Mouse (Mus musculus): ENCODE results near the gene Ctf1. TPM values are rescaled to one million over a fixed set of nuclear protein-coding genes. Genes with fewer than 3 reads are reported as not detected.

Ctf1 gene
- polyA plus RNA-seq (2012; rRNA removed; ENCODE audit: low replicate concordance), result 27.0 and 30.5 TPM in 2 replicates

DNA sequence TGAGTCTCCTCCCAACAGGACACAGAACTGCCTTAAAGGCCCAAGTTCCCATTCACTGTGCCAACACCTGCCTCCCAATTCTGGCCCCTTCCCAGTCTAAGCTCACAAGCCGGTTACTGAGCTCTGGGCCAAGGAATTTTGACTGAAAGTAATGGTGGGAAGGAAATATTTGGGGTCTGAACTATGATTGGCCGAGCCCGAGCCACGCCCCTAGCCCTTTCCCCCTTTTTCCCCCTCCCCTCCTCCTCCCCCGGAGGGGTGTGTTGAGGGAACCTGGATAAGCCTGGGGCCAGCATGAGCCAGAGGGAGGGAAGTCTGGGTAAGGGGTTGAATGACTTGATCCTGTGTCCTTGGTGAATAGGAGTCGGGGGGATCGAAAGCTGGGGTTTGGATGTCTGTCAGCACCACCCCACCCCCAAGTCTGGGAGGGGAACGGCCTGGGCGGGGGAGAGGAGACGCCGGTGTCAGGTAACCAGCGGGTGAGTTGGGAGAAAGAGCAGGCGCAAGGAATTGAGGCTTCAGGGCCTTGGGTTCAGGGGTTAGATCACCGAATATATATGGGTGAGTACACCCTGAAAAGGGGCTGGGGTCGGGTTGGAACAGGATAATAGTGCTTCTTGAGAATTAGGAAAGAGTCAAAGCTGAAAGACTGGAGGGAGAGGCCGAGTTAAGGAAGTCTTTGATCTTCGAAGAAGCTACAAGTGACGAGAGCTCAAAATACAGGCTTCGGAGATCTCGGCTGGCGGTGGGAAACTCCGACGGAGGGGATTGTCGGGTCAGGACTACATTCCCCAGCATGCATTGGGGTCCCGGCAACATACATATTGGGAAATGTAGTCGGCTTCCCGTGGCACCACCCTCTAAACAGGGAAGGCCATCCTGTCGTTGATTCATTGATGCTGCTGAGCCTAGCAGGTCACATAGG, at the start of gene Ctf1:
Ctf1 (plus strand) TSS at position 276 of the 925 bp plus-strand sequence.

DNA sequence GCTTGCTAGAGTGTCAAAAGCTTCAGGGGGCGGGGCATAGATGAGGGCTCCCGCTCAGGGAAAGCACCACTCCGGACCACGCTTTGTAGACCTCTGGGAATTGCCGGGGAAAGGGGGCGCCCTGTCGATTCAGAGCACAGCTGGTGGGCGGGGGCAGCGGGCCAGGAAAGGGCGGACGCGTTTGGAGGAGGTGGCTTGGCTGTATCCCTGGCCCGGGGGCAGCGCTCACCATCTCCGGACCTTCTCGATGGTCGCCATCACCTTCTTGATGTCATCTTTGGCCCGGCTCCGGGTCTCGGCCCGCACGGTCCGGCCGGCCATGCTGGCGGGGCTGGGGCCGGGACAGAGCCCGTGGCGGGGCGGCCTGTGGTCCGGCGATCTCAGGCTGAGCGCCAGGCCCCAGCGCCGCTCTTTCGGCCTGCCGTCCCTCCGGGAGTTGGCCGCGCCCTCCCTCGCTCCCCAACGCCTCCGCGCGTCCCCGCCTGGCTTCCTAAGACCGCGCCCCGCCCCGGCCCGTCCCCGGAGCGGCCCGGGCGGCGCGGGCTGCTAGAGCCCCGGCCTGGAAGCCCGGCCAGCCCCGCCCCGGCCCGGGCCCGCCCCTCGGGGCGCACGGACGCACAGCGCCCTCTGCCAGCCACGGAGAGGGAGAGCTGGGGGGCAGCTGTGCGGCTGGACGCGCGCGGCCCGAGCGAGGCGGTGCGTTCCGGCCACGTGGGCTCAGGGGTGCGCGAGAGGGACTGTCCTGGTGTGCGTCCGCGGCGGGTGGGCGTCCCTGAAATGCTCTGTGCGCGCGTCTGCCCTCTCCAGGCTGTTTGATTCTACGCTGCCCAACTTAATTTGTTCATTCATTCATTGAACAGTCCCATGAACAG, 4.1 kb upstream of the Ctf1 start, which contains the start of gene Bcl7c:
Bcl7c (minus strand) TSS at position 727 of the 872 bp plus-strand sequence.

GRCm38 (mm10) chr7:127732066-127732465, 19.5 kb downstream of the Ctf1 start, which contains the start of gene Ctf2:
TSS of gene Ctf2 (minus strand) at chr7:127732166.

DNA sequence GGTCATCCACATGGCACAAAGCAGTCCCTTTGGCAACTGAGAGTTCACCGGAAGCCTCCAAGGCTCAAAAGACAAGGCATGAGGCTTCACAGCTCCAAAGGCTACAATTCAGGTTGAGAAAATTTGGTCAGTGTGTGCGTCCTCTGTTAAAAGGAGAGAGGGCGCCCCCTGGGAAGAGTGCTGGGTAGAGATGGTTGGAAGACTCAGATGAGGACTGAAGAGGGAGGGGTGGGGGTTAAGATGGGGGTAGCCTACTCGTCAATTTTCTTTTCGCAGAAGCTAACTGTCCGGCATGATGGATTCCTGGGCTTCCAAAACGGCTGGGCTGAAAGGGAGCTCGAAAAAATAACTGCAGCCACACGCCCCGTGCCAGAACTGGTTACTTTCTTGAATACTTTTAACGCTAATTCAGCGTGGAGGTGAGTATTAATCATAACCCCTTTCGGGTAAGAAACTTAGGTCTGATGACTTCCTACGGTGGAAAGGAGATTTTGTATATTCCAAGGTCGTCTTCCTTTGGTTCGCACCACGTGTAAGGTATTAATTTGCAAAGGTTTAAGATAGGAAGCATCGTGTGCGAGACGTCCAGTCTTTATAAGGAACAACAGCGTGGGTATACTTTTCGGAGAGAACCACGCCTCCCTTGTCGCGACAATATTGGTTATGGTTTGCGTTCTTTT, 32.0 kb downstream of the Ctf1 start, which contains the start of gene Fbxl19:
Fbxl19 (plus strand) TSS at position 178 of the 680 bp plus-strand sequence.

Other genes with a start within 250 kb of the Ctf1 start
- gene Fbrs, start 233.5 kb upstream of the Ctf1 start, polyA plus RNA-seq (2012; rRNA removed; ENCODE audit: low replicate concordance), result 23.0 and 53.9 TPM in 2 replicates
- 25.8 and 41.8 TPM in 2 replicates for gene Srcap, start 200.8 kb upstream of the Ctf1 start, polyA plus RNA-seq (2012; rRNA removed; ENCODE audit: low replicate concordance)
- 7.2 and 11.5 TPM in 2 replicates for gene Gm42715, start 193.2 kb upstream of the Ctf1 start, polyA plus RNA-seq (2012; rRNA removed; ENCODE audit: low replicate concordance)
- 3.3 TPM in 1 of 2 replicates, not detected in the other for gene Tmem265, start 151.3 kb upstream of the Ctf1 start, polyA plus RNA-seq (2012; rRNA removed; ENCODE audit: low replicate concordance)
- 72.6 and 74.4 TPM in 2 replicates for gene Phkg2, start 139.4 kb upstream of the Ctf1 start, polyA plus RNA-seq (2012; rRNA removed; ENCODE audit: low replicate concordance)
- 4.0 and 5.5 TPM in 2 replicates for gene Ccdc189, start 124.1 kb upstream of the Ctf1 start, polyA plus RNA-seq (2012; rRNA removed; ENCODE audit: low replicate concordance)
- gene Rnf40, start 124.0 kb upstream of the Ctf1 start, polyA plus RNA-seq (2012; rRNA removed; ENCODE audit: low replicate concordance), result 26.2 and 26.4 TPM in 2 replicates
- 11.0 and 12.2 TPM in 2 replicates for gene Zfp629, start 96.9 kb upstream of the Ctf1 start, polyA plus RNA-seq (2012; rRNA removed; ENCODE audit: low replicate concordance)
- gene Bcl7c, start 3.8 kb upstream of the Ctf1 start, polyA plus RNA-seq (2012; rRNA removed; ENCODE audit: low replicate concordance), result 14.7 and 42.1 TPM in 2 replicates
- gene Ctf2, start 19.4 kb downstream of the Ctf1 start, polyA plus RNA-seq (2012; rRNA removed; ENCODE audit: low replicate concordance), result not detected in 2 replicates
- gene Fbxl19, start 31.8 kb downstream of the Ctf1 start, polyA plus RNA-seq (2012; rRNA removed; ENCODE audit: low replicate concordance), result 21.7 and 47.3 TPM in 2 replicates
- gene Orai3, start 57.1 kb downstream of the Ctf1 start, polyA plus RNA-seq (2012; rRNA removed; ENCODE audit: low replicate concordance), result 59.8 and 66.6 TPM in 2 replicates
- 9.4 and 14.6 TPM in 2 replicates for gene Setd1a, start 63.9 kb downstream of the Ctf1 start, polyA plus RNA-seq (2012; rRNA removed; ENCODE audit: low replicate concordance)
- not detected in 2 replicates for gene Gm49388, start 72.9 kb downstream of the Ctf1 start, polyA plus RNA-seq (2012; rRNA removed; ENCODE audit: low replicate concordance)
- gene Hsd3b7, start 87.9 kb downstream of the Ctf1 start, polyA plus RNA-seq (2012; rRNA removed; ENCODE audit: low replicate concordance), result 113 and 134 TPM in 2 replicates
- gene Stx4a, start 111.6 kb downstream of the Ctf1 start, polyA plus RNA-seq (2012; rRNA removed; ENCODE audit: low replicate concordance), result 76.6 and 81.0 TPM in 2 replicates
- 18.3 and 29.9 TPM in 2 replicates for gene Stx1b, start 111.8 kb downstream of the Ctf1 start, polyA plus RNA-seq (2012; rRNA removed; ENCODE audit: low replicate concordance)
- gene Zfp646, start 163.5 kb downstream of the Ctf1 start, polyA plus RNA-seq (2012; rRNA removed; ENCODE audit: low replicate concordance), result 18.1 and 26.0 TPM in 2 replicates
- 5.9 and 11.9 TPM in 2 replicates for gene Zfp668, start 164.1 kb downstream of the Ctf1 start, polyA plus RNA-seq (2012; rRNA removed; ENCODE audit: low replicate concordance)
- gene Prss53, start 178.2 kb downstream of the Ctf1 start, polyA plus RNA-seq (2012; rRNA removed; ENCODE audit: low replicate concordance), result 4.5 and 6.8 TPM in 2 replicates
- gene Gm21974, start 182.7 kb downstream of the Ctf1 start, polyA plus RNA-seq (2012; rRNA removed; ENCODE audit: low replicate concordance), result not detected in 2 replicates
- gene Vkorc1, start 182.9 kb downstream of the Ctf1 start, polyA plus RNA-seq (2012; rRNA removed; ENCODE audit: low replicate concordance), result 248 and 313 TPM in 2 replicates
- gene Bckdk, start 191.3 kb downstream of the Ctf1 start, polyA plus RNA-seq (2012; rRNA removed; ENCODE audit: low replicate concordance), result 125 and 251 TPM in 2 replicates
- 13.4 and 25.0 TPM in 2 replicates for gene Kat8, start 199.8 kb downstream of the Ctf1 start, polyA plus RNA-seq (2012; rRNA removed; ENCODE audit: low replicate concordance)
- 27.2 and 27.4 TPM in 2 replicates for gene Prss8, start 217.4 kb downstream of the Ctf1 start, polyA plus RNA-seq (2012; rRNA removed; ENCODE audit: low replicate concordance)
- 31.6 and 38.5 TPM in 2 replicates for gene Prss36, start 234.0 kb downstream of the Ctf1 start, polyA plus RNA-seq (2012; rRNA removed; ENCODE audit: low replicate concordance)